Mouse (Mus musculus): Measurements from ENCODE around the gene Disp1. TPM values are rescaled to one million over a fixed set of nuclear protein-coding genes. Genes with fewer than 3 reads are reported as not detected.

The Disp1 gene
- total and polyA plus RNA-seq, 2 experiments, result 0.83 to 3.4 TPM

DNA sequence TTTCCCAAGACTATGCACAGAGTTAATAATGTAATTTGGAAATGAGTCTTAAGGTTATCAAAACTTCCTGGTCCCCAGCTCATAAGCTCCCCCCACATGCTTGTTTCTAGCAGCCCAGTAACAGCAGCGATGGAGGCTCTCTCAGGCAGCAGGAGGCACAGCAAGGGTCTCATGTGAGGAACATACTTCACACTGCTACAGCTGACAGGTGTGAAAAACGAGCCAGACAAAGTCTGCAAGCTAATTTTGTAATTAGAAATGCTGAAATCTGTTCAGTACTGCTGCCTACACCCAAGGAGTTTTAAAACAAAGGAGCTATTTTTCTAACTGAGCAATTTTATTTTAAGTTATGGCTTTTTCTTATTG, 40.3 kb downstream of the Disp1 start:
- H3K9ac ChIP-seq (ENCODE audit: low read depth, low read length), result no peak overlapping the region
- 71% methylated on average over 2 of the region's 2 CpGs for WGBS
- no peak for DNase-seq (ENCODE audit: extremely low read depth, low read depth, low spot score)
- H3K27me3 ChIP-seq (ENCODE audit: control insufficient read depth, insufficient read depth, low read length), result no peaks in the 10 kb centered on the region
- no peak overlapping the region for H3K27ac ChIP-seq (replicated peaks; ENCODE audit: insufficient read depth, low read depth, low read length)
- H3K36me3 ChIP-seq (ENCODE audit: control insufficient read depth, insufficient read depth, low read length), result no peaks in the 10 kb centered on the region
- H3K79me2 ChIP-seq (ENCODE audit: control insufficient read depth, insufficient read depth, low read length), result no peaks in the 10 kb centered on the region
- H3K4me1 ChIP-seq (ENCODE audit: control insufficient read depth, insufficient read depth, low read length), result no peaks in the 10 kb centered on the region
- TF ChIP-seq POLR2A (IDR thresholded peaks at IDR 0.05; ENCODE audit: extremely low read depth, insufficient read depth, low read length) (no peak), CTCF (IDR thresholded peaks at IDR 0.05; ENCODE audit: low read depth, low read length) (no peak)
- no peak overlapping the region for H3K4me3 ChIP-seq (ENCODE audit: insufficient read depth, low read depth, low read length)

- no peak overlapping the region for H3K4me3 ChIP-seq (ENCODE audit: insufficient read depth, low read depth, low read length)
- H3K27ac ChIP-seq (replicated peaks; ENCODE audit: insufficient read depth, low read depth, low read length), result no peak overlapping the region
- no peaks in the 10 kb centered on the region for H3K79me2 ChIP-seq (ENCODE audit: control insufficient read depth, insufficient read depth, low read length)
- no peak overlapping the region for H3K9ac ChIP-seq (ENCODE audit: low read depth, low read length)
- WGBS, result 91% methylated on average over 2 of the region's 2 CpGs
- no peak for DNase-seq (ENCODE audit: extremely low read depth, low read depth, low spot score)
- no peaks in the 10 kb centered on the region for H3K36me3 ChIP-seq (ENCODE audit: control insufficient read depth, insufficient read depth, low read length)
- no peaks in the 10 kb centered on the region for H3K4me1 ChIP-seq (ENCODE audit: control insufficient read depth, insufficient read depth, low read length)
- H3K27me3 ChIP-seq (ENCODE audit: control insufficient read depth, insufficient read depth, low read length), result no peaks in the 10 kb centered on the region
- TF ChIP-seq POLR2A (IDR thresholded peaks at IDR 0.05; ENCODE audit: extremely low read depth, insufficient read depth, low read length) (no peak), CTCF (IDR thresholded peaks at IDR 0.05; ENCODE audit: low read depth, low read length) (no peak)
Observed at GRCm38 (mm10) chr1:183180301-183181029, 40.9 kb downstream of the Disp1 start.

- Histone ChIP-seq H3K27me3 (ENCODE audit: control insufficient read depth, insufficient read depth, low read length) (no peaks in the 10 kb centered on the region), H3K9ac (ENCODE audit: low read depth, low read length) (no peak overlapping the region), H3K79me2 (ENCODE audit: control insufficient read depth, insufficient read depth, low read length) (no peaks in the 10 kb centered on the region), H3K4me3 (ENCODE audit: insufficient read depth, low read depth, low read length) (no peak overlapping the region), H3K27ac (replicated peaks; ENCODE audit: insufficient read depth, low read depth, low read length) (no peak overlapping the region), H3K36me3 (ENCODE audit: control insufficient read depth, insufficient read depth, low read length) (no peaks in the 10 kb centered on the region), H3K4me1 (ENCODE audit: control insufficient read depth, insufficient read depth, low read length) (no peaks in the 10 kb centered on the region)
- TF ChIP-seq CTCF (IDR thresholded peaks at IDR 0.05; ENCODE audit: low read depth, low read length), result no peak
- TF ChIP-seq POLR2A (IDR thresholded peaks at IDR 0.05; ENCODE audit: extremely low read depth, insufficient read depth, low read length), result no peak
- WGBS, result 56% methylated on average over 5 of the region's 5 CpGs
- peak; percentile 3 for DNase-seq (ENCODE audit: extremely low read depth, low read depth, low spot score)
Observed at GRCm38 (mm10) chr1:183179316-183179715, 42.0 kb downstream of the Disp1 start.

GRCm38 (mm10) chr1:183175236-183175635, 46.1 kb downstream of the Disp1 start:
- H3K9ac ChIP-seq (ENCODE audit: low read depth, low read length), result no peak overlapping the region
- H3K4me3 ChIP-seq (ENCODE audit: insufficient read depth, low read depth, low read length), result no peak overlapping the region
- no peaks in the 10 kb centered on the region for H3K36me3 ChIP-seq (ENCODE audit: control insufficient read depth, insufficient read depth, low read length)
- TF ChIP-seq POLR2A (IDR thresholded peaks at IDR 0.05; ENCODE audit: extremely low read depth, insufficient read depth, low read length) (no peak), CTCF (IDR thresholded peaks at IDR 0.05; ENCODE audit: low read depth, low read length) (no peak)
- WGBS, result 90% methylated on average over 8 of the region's 8 CpGs
- H3K79me2 ChIP-seq (ENCODE audit: control insufficient read depth, insufficient read depth, low read length), result no peaks in the 10 kb centered on the region
- DNase-seq (ENCODE audit: extremely low read depth, low read depth, low spot score), result no peak
- no peak overlapping the region for H3K27ac ChIP-seq (replicated peaks; ENCODE audit: insufficient read depth, low read depth, low read length)
- H3K4me1 ChIP-seq (ENCODE audit: control insufficient read depth, insufficient read depth, low read length), result no peaks in the 10 kb centered on the region
- H3K27me3 ChIP-seq (ENCODE audit: control insufficient read depth, insufficient read depth, low read length), result no peaks in the 10 kb centered on the region

- H3K4me3 ChIP-seq (ENCODE audit: insufficient read depth, low read depth, low read length), result no peak overlapping the region
- no peak overlapping the region for H3K27ac ChIP-seq (replicated peaks; ENCODE audit: insufficient read depth, low read depth, low read length)
- H3K9ac ChIP-seq (ENCODE audit: low read depth, low read length), result no peak overlapping the region
- WGBS, result 84% methylated on average over 5 of the region's 5 CpGs
- H3K79me2 ChIP-seq (ENCODE audit: control insufficient read depth, insufficient read depth, low read length), result no peaks in the 10 kb centered on the region
- no peak for TF ChIP-seq POLR2A (IDR thresholded peaks at IDR 0.05; ENCODE audit: extremely low read depth, insufficient read depth, low read length)
- no peak for TF ChIP-seq CTCF (IDR thresholded peaks at IDR 0.05; ENCODE audit: low read depth, low read length)
- H3K4me1 ChIP-seq (ENCODE audit: control insufficient read depth, insufficient read depth, low read length), result no peaks in the 10 kb centered on the region
- H3K27me3 ChIP-seq (ENCODE audit: control insufficient read depth, insufficient read depth, low read length), result no peaks in the 10 kb centered on the region
- no peak for DNase-seq (ENCODE audit: extremely low read depth, low read depth, low spot score)
- no peaks in the 10 kb centered on the region for H3K36me3 ChIP-seq (ENCODE audit: control insufficient read depth, insufficient read depth, low read length)
Observed at GRCm38 (mm10) chr1:183171095-183171494, 50.2 kb downstream of the Disp1 start.

- Histone ChIP-seq H3K9ac (ENCODE audit: low read depth, low read length) (no peak overlapping the region), H3K27me3 (ENCODE audit: control insufficient read depth, insufficient read depth, low read length) (no peaks in the 10 kb centered on the region), H3K4me3 (ENCODE audit: insufficient read depth, low read depth, low read length) (no peak overlapping the region), H3K27ac (replicated peaks; ENCODE audit: insufficient read depth, low read depth, low read length) (no peak overlapping the region), H3K36me3 (ENCODE audit: control insufficient read depth, insufficient read depth, low read length) (no peaks in the 10 kb centered on the region), H3K79me2 (ENCODE audit: control insufficient read depth, insufficient read depth, low read length) (no peaks in the 10 kb centered on the region), H3K4me1 (ENCODE audit: control insufficient read depth, insufficient read depth, low read length) (no peaks in the 10 kb centered on the region)
- TF ChIP-seq CTCF (IDR thresholded peaks at IDR 0.05; ENCODE audit: low read depth, low read length) (no peak), POLR2A (IDR thresholded peaks at IDR 0.05; ENCODE audit: extremely low read depth, insufficient read depth, low read length) (no peak)
- DNase-seq (ENCODE audit: extremely low read depth, low read depth, low spot score), result no peak
- WGBS, result 88% methylated on average over 6 of the region's 6 CpGs
Observed at GRCm38 (mm10) chr1:183168465-183168864, 52.9 kb downstream of the Disp1 start.
